Mouse (Mus musculus): ENCODE data around the gene Sgca. TPM values are rescaled to one million over a fixed set of nuclear protein-coding genes. Genes with fewer than 3 reads are reported as not detected.

Gene Sgca
- total RNA-seq (2023) = not detected in 2 replicates

GRCm38 (mm10) chr11:94976199-94976598 lies at the start of gene Sgca:
Sgca (minus strand) TSS chr11:94976327.

GRCm38 (mm10) chr11:95009629-95010014 lies 33.5 kb upstream of the Sgca start, which contains the start of gene Samd14:
Samd14 (plus strand) TSS chr11:95009879.

GRCm38 (mm10) chr11:94990749-94991577 lies 14.8 kb upstream of the Sgca start, which contains the start of gene Ppp1r9b:
Ppp1r9b (plus strand) TSS chr11:94991035.

DNA sequence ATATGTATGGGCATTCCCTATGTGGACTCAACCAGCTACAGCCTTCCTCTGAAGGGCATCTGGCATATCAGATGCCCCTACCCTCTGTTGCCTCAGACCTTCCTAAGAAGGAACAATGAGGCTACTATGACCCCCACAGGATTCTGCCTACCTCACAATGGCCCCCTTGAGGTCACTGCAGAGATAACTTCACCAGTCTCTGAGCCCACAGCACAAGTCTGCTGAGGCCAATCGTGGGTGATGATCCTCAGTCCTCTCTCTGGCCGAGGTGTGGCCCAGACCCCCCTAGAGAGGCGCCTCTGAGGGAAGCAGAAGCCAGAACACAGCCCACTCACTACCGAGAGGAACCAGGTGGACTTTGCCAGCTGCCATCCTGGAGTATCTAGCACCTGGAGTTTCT lies 8.7 kb downstream of the Sgca start, which contains the start of gene Hils1:
Gene Hils1, plus strand, starts transcription at position 175 of the 400 bp plus-strand sequence.

GRCm38 (mm10) chr11:94936045-94936444 lies 40.1 kb downstream of the Sgca start, which contains the start of gene Col1a1:
Col1a1 (plus strand) TSS chr11:94936224.

Other genes with a start within 250 kb of the Sgca start
- gene Cdc34b, start 234.5 kb downstream of the Sgca start, total RNA-seq (2023) = not detected in 2 replicates
- not detected in 2 replicates for gene Tmem92, start 193.6 kb downstream of the Sgca start, total RNA-seq (2023)
- gene Col1a1, start 40.1 kb downstream of the Sgca start, total RNA-seq (2023) = 139 and 187 TPM in 2 replicates
- not detected in 2 replicates for gene Hils1, start 8.7 kb downstream of the Sgca start, total RNA-seq (2023)
- 82.7 and 95.5 TPM in 2 replicates for gene Ppp1r9b, start 14.7 kb upstream of the Sgca start, total RNA-seq (2023)
- 1.3 and 1.4 TPM in 2 replicates for gene Samd14, start 33.6 kb upstream of the Sgca start, total RNA-seq (2023)
- 2.2 and 4.4 TPM in 2 replicates for gene Pdk2, start 65.0 kb upstream of the Sgca start, total RNA-seq (2023)
- not detected in 2 replicates for gene Itga3, start 100.5 kb upstream of the Sgca start, total RNA-seq (2023)
- gene Dlx3, start 143.8 kb upstream of the Sgca start, total RNA-seq (2023) = not detected in 2 replicates
- not detected in 2 replicates for gene Dlx4, start 169.9 kb upstream of the Sgca start, total RNA-seq (2023)